Mouse (Mus musculus) forebrain, embryonic 16.5 days (tissue): ENCODE data around the gene Popdc3. TPM values are rescaled to one million over a fixed set of nuclear protein-coding genes. Genes with fewer than 3 reads are reported as not detected.
A peak's percentile ranks its signal among the peaks of the same experiment; 100 is the strongest.
"Not testable (repeated sequence)": the region's sequence is repeated elsewhere in the genome, so short reads cannot be mapped to it uniquely, and the experiment has no call there.

Experiments
- ATAC-seq: fragments of 200-750 bp; cut with Nextera tagmentation; 2 replicates; pipeline ENCODE4 v1.8.0; 2017; ENCODE audit warnings: mild to moderate bottlenecking, moderate library complexity
- H3K27ac ChIP-seq: fragments of 300-500 bp; sonication (generic); 2 replicates; pipeline ENCODE4 v1.5.1; 2014; ENCODE audit warnings: low read length, control low read depth
- H3K27me3 ChIP-seq: fragments of 300-500 bp; sonication (generic); replicated peaks from 2 replicates; pipeline ENCODE4 v1.6.1; 2014; ENCODE audit warnings: low read length; ENCODE audit not compliant: control insufficient read depth, insufficient read depth
- H3K36me3 ChIP-seq: fragments of 300-500 bp; sonication (generic); 2 replicates; pipeline ENCODE4 v1.6.1; 2014; ENCODE audit not compliant: control insufficient read depth, insufficient read depth
- H3K4me1 ChIP-seq: fragments of 300-500 bp; sonication (generic); replicated peaks from 2 replicates; pipeline ENCODE4 v1.6.1; 2014; ENCODE audit warnings: low read length; ENCODE audit not compliant: control insufficient read depth, insufficient read depth
- H3K4me2 ChIP-seq: fragments of 300-500 bp; sonication (generic); 2 replicates; pipeline ENCODE4 v1.6.1; 2014; ENCODE audit warnings: mild to moderate bottlenecking, low read length, control low read depth
- H3K4me3 ChIP-seq: fragments of 300-500 bp; sonication (generic); replicated peaks from 2 replicates; pipeline ENCODE4 v1.5.1; 2014; ENCODE audit warnings: mild to moderate bottlenecking, low read length, control low read depth
- H3K9ac ChIP-seq: fragments of 300-500 bp; sonication (generic); replicated peaks from 2 replicates; pipeline ENCODE4 v1.6.1; 2014; ENCODE audit warnings: low read depth, low read length, control low read depth
- H3K9me3 ChIP-seq: fragments of 300-500 bp; sonication (generic); 2 replicates; pipeline ENCODE4 v1.6.1; 2016; ENCODE audit warnings: low read length; ENCODE audit not compliant: control insufficient read depth
- WGBS: fragments of 180-500 bp; shearing (Covaris S2); extraction: QIAGEN DNeasy Blood & Tissue Kit; methylation state at CpG from one replicate; pipeline ENCODE4 v1.1.7; 2014; 5-methylcytosine and 5-hydroxymethylcytosine counted together
- polyA plus RNA-seq: library from polyadenylated mRNA; unstranded; fragments of >200 nt; fragmentation: Nextera tagmentation; extraction: Ambion mirVana; gene quantifications from 2 replicates; pipeline ENCODE4 v1.2.1, GENCODE M21; 2015

Popdc3 gene
- polyA plus RNA-seq, 1 experiment from 2014 or later, result 0.41 TPM

GRCm38 (mm10) chr10:45292159-45292558 is 114.3 kb downstream of the Popdc3 start:
- H3K9ac ChIP-seq, ATAC-seq, H3K4me2 ChIP-seq, H3K27ac ChIP-seq, H3K4me3 ChIP-seq, H3K36me3 ChIP-seq, H3K4me1 ChIP-seq, H3K9me3 ChIP-seq: not testable (repeated sequence)
- peaks cover 23% of the 10 kb centered on the region for H3K27me3 ChIP-seq
- 69% methylated on average over 4 of the region's 4 CpGs for WGBS

GRCm38 (mm10) chr10:45295093-45295492 is 117.2 kb downstream of the Popdc3 start:
- Histone ChIP-seq H3K9ac (no peak overlapping the region), H3K4me3 (no peak overlapping the region), H3K27ac (no peak overlapping the region), H3K36me3 (no peaks in the 10 kb centered on the region), H3K4me1 (0 out of 2 replicates have a peak, but pooled peaks cover 2% of the 10 kb centered on the region), H3K27me3 (peaks cover 8% of the 10 kb centered on the region; the same call in 1 of the 2 replicates), H3K4me2 (no peak overlapping the region), H3K9me3 (no peaks in the 10 kb centered on the region)
- WGBS, result 84% methylated on average over 5 of the region's 5 CpGs
- ATAC-seq, result no peak

DNA sequence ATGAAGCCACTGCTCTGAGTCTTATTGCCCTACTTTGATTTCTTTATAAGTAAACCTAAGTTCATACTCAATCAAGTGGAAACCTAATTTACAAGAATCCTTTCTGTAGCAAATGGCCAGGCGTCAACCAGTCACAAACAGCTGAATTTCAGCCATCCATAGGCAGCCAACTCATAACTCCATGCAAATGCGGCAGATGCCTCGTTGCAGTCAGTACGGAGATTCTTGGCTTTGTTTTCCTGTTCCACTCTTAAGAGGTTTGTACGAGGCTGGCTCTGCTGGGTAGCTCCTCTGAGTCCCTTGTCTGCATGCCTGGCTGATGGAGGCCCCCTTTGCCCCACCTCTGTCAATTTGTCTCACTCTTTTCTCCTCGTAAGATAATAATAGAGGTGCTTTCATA is 120.6 kb downstream of the Popdc3 start:
- peak; percentile 86 for ATAC-seq
- whole genome bisulfite sequencing, result 34% methylated on average over 6 of the region's 6 CpGs
- no peak overlapping the region for H3K27ac ChIP-seq

DNA sequence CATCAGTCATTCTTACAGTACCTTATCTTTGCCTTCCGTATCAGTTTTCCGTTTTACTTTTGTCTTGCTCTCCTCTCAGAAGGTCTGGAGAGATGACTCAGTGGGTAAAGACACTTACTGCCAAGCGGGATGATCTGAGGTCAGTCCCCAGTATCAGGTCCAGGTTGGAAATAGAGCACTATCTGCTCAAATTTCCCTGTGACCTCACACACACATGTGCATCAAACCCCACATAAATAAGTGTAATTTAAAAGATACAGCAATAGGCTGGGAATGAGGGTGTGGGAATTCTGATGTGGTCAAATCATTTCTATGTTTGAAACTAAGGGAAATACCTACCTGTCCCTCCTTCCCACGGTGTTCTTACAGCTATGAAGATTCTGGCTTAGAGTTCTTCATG is 121.6 kb downstream of the Popdc3 start:
- H3K27me3 ChIP-seq, result no peaks in the 10 kb centered on the region
- H3K4me2 ChIP-seq, result no peak overlapping the region
- WGBS, result 92% methylated on average over 4 of the region's 4 CpGs
- H3K27ac ChIP-seq, result no peak overlapping the region
- no peak overlapping the region for H3K9ac ChIP-seq
- H3K4me1 ChIP-seq, result 0 out of 2 replicates have a peak, but pooled peaks cover 2% of the 10 kb centered on the region
- no peaks in the 10 kb centered on the region for H3K36me3 ChIP-seq
- no peak for ATAC-seq
- H3K9me3 ChIP-seq, result no peaks in the 10 kb centered on the region
- H3K4me3 ChIP-seq, result no peak overlapping the region

More for the DNA sequence above, 120.6 kb downstream of the Popdc3 start:
- Histone ChIP-seq H3K27me3 (no peaks in the 10 kb centered on the region), H3K9ac (no peak overlapping the region), H3K36me3 (no peaks in the 10 kb centered on the region), H3K9me3 (no peaks in the 10 kb centered on the region), H3K4me3 (no peak overlapping the region), H3K4me2 (no peak overlapping the region), H3K4me1 (0 out of 2 replicates have a peak, but pooled peaks cover 2% of the 10 kb centered on the region)

GRCm38 (mm10) chr10:45303315-45304036 is 125.6 kb downstream of the Popdc3 start:
- Histone ChIP-seq H3K4me3 (no peak overlapping the region), H3K9me3 (no peaks in the 10 kb centered on the region), H3K36me3 (no peaks in the 10 kb centered on the region), H3K27me3 (no peaks in the 10 kb centered on the region), H3K4me1 (no peaks in the 10 kb centered on the region), H3K9ac (no peak overlapping the region), H3K4me2 (no peak overlapping the region), H3K27ac (no peak overlapping the region)
- no peak for ATAC-seq
- 73% methylated on average over 14 of the region's 14 CpGs for WGBS

DNA sequence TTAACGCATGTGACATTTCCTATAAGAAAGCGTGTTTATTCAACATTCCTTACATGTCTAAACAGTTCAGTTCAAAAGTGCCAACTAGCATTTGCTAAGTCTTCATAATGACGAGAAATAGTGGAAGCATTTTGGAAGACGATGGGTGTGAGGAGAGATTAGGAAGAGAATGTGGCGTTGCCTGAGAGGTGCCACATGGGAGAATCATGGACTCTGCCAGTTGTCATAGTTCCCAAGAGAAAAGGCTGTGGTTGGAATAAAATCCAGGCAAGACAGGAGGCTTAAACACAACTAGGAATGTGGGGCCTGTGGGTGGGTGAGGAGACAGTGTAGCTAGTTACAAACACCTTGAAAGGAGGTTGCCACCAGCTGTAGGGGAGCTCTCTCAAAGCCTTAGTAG is 127.3 kb downstream of the Popdc3 start:
- Histone ChIP-seq H3K27me3 (no peaks in the 10 kb centered on the region), H3K9me3 (no peaks in the 10 kb centered on the region), H3K36me3 (no peaks in the 10 kb centered on the region), H3K4me1 (no peaks in the 10 kb centered on the region), H3K27ac (no peak overlapping the region), H3K9ac (no peak overlapping the region), H3K4me3 (no peak overlapping the region), H3K4me2 (no peak overlapping the region)
- peak; percentile 50 for ATAC-seq
- WGBS, result 47% methylated on average over 5 of the region's 5 CpGs

- Histone ChIP-seq H3K27ac (0 out of 2 replicates have a peak overlapping the region, but pooled peaks have one; percentile 11), H3K4me1 (peaks cover 2% of the 10 kb centered on the region; the same call in 1 of the 2 replicates), H3K9ac (no peak overlapping the region), H3K4me2 (no peak overlapping the region), H3K27me3 (no peaks in the 10 kb centered on the region), H3K9me3 (no peaks in the 10 kb centered on the region), H3K36me3 (no peaks in the 10 kb centered on the region), H3K4me3 (no peak overlapping the region)
- 68% methylated on average over 5 of the region's 5 CpGs for WGBS
- ATAC-seq, result peak; percentile 57
Observed at GRCm38 (mm10) chr10:45311129-45311528, 133.2 kb downstream of the Popdc3 start.

- no peak overlapping the region for H3K4me3 ChIP-seq
- no peaks in the 10 kb centered on the region for H3K27me3 ChIP-seq
- H3K9ac ChIP-seq, result no peak overlapping the region
- H3K9me3 ChIP-seq, result no peaks in the 10 kb centered on the region
- 45% methylated on average over 7 of the region's 7 CpGs for WGBS
- H3K27ac ChIP-seq, result 0 out of 2 replicates have a peak overlapping the region, but pooled peaks have one; percentile 11
- no peaks in the 10 kb centered on the region for H3K36me3 ChIP-seq
- H3K4me2 ChIP-seq, result no peak overlapping the region
- H3K4me1 ChIP-seq, result peaks cover 2% of the 10 kb centered on the region; the same call in 1 of the 2 replicates
- peak; percentile 69 for ATAC-seq
Observed at GRCm38 (mm10) chr10:45311624-45312023, 133.7 kb downstream of the Popdc3 start.

- H3K9me3 ChIP-seq, result no peaks in the 10 kb centered on the region
- H3K9ac ChIP-seq, result no peak overlapping the region
- H3K4me1 ChIP-seq, result peaks cover 2% of the 10 kb centered on the region; the same call in 1 of the 2 replicates
- no peaks in the 10 kb centered on the region for H3K36me3 ChIP-seq
- WGBS, result 94% methylated on average over 16 of the region's 16 CpGs
- no peak overlapping the region for H3K4me2 ChIP-seq
- no peak overlapping the region for H3K27ac ChIP-seq
- H3K27me3 ChIP-seq, result no peaks in the 10 kb centered on the region
- no peak for ATAC-seq
- H3K4me3 ChIP-seq, result no peak overlapping the region
Observed at GRCm38 (mm10) chr10:45314865-45315264, 137.0 kb downstream of the Popdc3 start.
